Mouse (Mus musculus) lung, embryonic 14.5 days (tissue): ENCODE data around the gene Ccpg1os. TPM values are rescaled to one million over a fixed set of nuclear protein-coding genes. Genes with fewer than 3 reads are reported as not detected.
A peak's percentile ranks its signal among the peaks of the same experiment; 100 is the strongest.

Experiments
- ATAC-seq: fragments of 200-750 bp; cut with Nextera tagmentation; 2 replicates; pipeline ENCODE4 v1.8.0; 2017; ENCODE audit warnings: mild to moderate bottlenecking, moderate TSS enrichment, moderate library complexity; ENCODE audit not compliant: insufficient read depth
- DNase-seq: peaks from one replicate; pipeline ENCODE4 v3.0.0-alpha.2; 2015
- H3K27ac ChIP-seq: fragments of 300-500 bp; sonication (generic); 2 replicates; pipeline ENCODE4 v1.5.1; 2014; ENCODE audit warnings: low read depth, mild to moderate bottlenecking, moderate library complexity
- H3K27me3 ChIP-seq: fragments of 300-500 bp; sonication (generic); 2 replicates; pipeline ENCODE4 v1.6.1; 2014; ENCODE audit warnings: low read length, control low read depth; ENCODE audit not compliant: insufficient read depth
- H3K36me3 ChIP-seq: fragments of 300-500 bp; sonication (generic); 2 replicates; pipeline ENCODE4 v1.6.1; 2014; ENCODE audit warnings: control low read depth; ENCODE audit not compliant: insufficient read depth
- H3K4me1 ChIP-seq: fragments of 300-500 bp; sonication (generic); 2 replicates; pipeline ENCODE4 v1.6.1; 2014; ENCODE audit warnings: antibody characterized with exemption, control low read depth; ENCODE audit not compliant: insufficient read depth
- H3K4me2 ChIP-seq: fragments of 300-500 bp; sonication (generic); 2 replicates; pipeline ENCODE4 v1.6.1; 2014; ENCODE audit warnings: mild to moderate bottlenecking
- H3K4me3 ChIP-seq: fragments of 300-500 bp; sonication (generic); 2 replicates; pipeline ENCODE4 v1.5.1; 2014; ENCODE audit warnings: low read depth, low read length
- H3K9ac ChIP-seq: fragments of 300-500 bp; sonication (generic); 2 replicates; pipeline ENCODE4 v1.6.1; 2014
- H3K9me3 ChIP-seq: fragments of 300-500 bp; sonication (generic); 2 replicates; pipeline ENCODE4 v1.6.1; 2016; ENCODE audit warnings: low read depth, low read length, control low read depth
- CTCF ChIP-seq: IDR thresholded peaks from 2 replicates; pipeline ENCODE4 v1.5.1; 2016; ENCODE audit warnings: antibody characterized with exemption, low read depth
- WGBS: fragments of 180-500 bp; shearing (Covaris S2); extraction: QIAGEN DNeasy Blood & Tissue Kit; methylation state at CpG from one replicate; pipeline ENCODE4 v1.1.7; 2014; 5-methylcytosine and 5-hydroxymethylcytosine counted together
- polyA plus RNA-seq: library from polyadenylated mRNA; unstranded; fragments of >200 nt; fragmentation: Nextera tagmentation; extraction: Ambion mirVana; gene quantifications from 2 replicates; pipeline ENCODE4 v1.2.1, GENCODE M21; 2014

Gene Ccpg1os
- 9.8 and 14.5 TPM in 2 replicates for polyA plus RNA-seq

DNA sequence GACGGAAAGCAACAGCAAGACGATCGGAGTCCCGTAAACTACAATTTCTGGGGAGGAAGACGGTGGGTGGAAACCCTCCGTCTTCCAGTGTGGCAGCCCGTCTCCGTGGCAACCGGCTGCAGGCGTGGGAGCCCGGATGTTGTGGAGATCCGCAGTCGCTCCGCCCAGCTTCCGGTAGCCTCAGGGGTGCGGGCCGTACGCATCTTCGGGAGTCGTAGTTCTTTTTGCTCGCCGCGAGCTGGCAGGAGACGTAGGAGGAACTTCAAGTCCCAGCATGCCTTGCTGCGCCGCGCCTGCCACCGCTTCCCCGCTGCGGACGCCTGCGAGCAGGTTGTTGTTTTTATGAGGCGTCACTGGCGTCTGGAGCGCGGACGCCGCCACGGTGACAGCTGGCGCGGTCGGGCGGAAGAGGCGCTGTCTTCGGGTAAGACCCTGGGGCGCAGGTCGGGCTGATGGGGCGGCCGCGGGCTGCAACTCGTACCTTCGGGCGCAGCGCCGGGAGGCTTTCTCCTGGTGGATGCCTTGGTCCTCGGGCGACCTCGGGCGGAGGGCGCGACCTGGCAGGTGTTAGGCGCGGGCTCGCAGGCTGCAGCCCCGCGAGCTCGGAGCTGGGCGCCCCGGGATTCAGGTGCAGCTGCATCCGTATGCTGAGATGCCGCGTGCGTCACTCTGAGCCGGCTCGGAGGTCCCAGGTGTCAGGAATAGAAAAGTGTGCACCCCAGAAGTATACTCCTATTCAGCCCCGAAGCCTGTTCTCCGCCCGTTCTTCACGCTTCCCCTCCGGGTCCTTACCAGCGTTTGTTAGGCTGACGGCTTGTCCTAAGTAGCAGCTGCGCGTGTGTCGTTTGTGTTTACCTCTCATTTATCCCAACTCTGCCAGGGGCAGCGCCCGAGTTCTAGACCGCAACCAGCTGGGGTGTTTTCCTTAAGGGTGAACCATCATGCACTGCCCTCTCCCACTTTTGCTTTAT, at the start of gene Ccpg1os, which contains the start of gene Ccpg1:
Ccpg1os (minus strand) TSS at position 133 of the 971 bp plus-strand sequence.
Ccpg1 (plus strand) TSS at position 180 of the 971 bp plus-strand sequence.
- TF ChIP-seq CTCF: 0 out of 2 replicates have a peak, but pooled peaks have one; percentile 26
- under 1% methylated on average over 88 of the region's 88 CpGs for WGBS
- Histone ChIP-seq H3K9me3 (no peaks in the 10 kb centered on the region), H3K4me3 (peak within 1 kb of the TSS; percentile 86), H3K27ac (no peak within 1 kb of the TSS), H3K9ac (peak within 1 kb of the TSS; percentile 69), H3K4me1 (peaks cover 4% of the 10 kb centered on the region; the same call in 1 of the 2 replicates), H3K4me2 (peak within 1 kb of the TSS; percentile 90), H3K27me3 (no peaks in the 10 kb centered on the region), H3K36me3 (no peaks in the 10 kb centered on the region)
- peak; percentile 100 for ATAC-seq
- DNase-seq: peak; percentile 98

DNA sequence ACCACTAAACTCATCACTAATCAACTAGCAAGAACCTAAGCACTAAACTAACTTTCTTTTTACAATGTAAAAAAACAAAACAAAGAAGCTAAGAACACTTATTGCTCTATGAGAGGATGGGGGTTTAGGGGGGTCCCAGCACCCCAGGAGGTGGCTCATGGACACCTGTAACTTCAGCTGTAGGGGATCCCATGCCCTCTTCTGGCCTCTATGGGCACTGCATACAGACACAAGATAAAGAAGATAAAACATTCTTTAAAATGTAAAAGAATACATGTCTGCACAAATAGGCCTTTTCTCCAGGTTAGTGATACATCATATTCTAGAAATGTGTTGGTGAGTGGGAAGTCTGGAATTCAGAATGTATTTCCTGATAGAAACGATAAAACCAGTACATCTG, 48.2 kb upstream of the Ccpg1os start:
- DNase-seq (no peak), ATAC-seq (no peak)
- H3K27me3 ChIP-seq: no peaks in the 10 kb centered on the region
- peaks cover 32% of the 10 kb centered on the region; the same call in 1 of the 2 replicates for H3K36me3 ChIP-seq
- no peak overlapping the region for H3K27ac ChIP-seq
- H3K9ac ChIP-seq: no peak overlapping the region
- no peak overlapping the region for H3K4me3 ChIP-seq
- WGBS: 76% methylated on average over 1 of the region's 1 CpGs
- no peak overlapping the region for H3K4me2 ChIP-seq
- 0 out of 2 replicates have a peak, but pooled peaks have one; percentile 9 for TF ChIP-seq CTCF
- no peaks in the 10 kb centered on the region for H3K9me3 ChIP-seq
- no peaks in the 10 kb centered on the region for H3K4me1 ChIP-seq

DNA sequence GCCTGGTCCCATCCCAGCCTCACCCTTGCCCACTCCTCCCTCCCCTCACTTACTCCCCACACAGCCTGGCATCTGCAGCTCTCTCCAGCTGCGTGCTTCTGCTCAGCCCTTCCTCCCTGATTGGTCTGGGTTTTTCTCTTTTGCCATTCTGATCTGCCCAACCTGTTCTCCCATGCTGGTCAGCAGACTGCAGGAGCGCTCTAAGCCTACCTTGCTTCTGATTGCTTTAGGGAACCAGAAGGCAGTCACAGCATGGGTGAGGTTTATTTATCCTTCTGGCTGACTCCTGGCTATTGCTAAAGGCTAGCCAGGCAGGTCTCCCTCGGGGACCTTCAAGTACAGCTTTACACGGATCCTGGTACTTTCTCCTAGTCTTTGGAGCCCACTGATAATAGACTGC, 46.2 kb upstream of the Ccpg1os start:
- H3K4me3 ChIP-seq: no peak overlapping the region
- 65% methylated on average over 4 of the region's 4 CpGs for WGBS
- H3K9me3 ChIP-seq: no peaks in the 10 kb centered on the region
- no peak overlapping the region for H3K27ac ChIP-seq
- peaks cover 32% of the 10 kb centered on the region; the same call in 1 of the 2 replicates for H3K36me3 ChIP-seq
- no peak overlapping the region for H3K4me2 ChIP-seq
- H3K9ac ChIP-seq: no peak overlapping the region
- no peak for DNase-seq
- H3K27me3 ChIP-seq: no peaks in the 10 kb centered on the region
- TF ChIP-seq CTCF: no peak
- H3K4me1 ChIP-seq: no peaks in the 10 kb centered on the region
- ATAC-seq: no peak

DNA sequence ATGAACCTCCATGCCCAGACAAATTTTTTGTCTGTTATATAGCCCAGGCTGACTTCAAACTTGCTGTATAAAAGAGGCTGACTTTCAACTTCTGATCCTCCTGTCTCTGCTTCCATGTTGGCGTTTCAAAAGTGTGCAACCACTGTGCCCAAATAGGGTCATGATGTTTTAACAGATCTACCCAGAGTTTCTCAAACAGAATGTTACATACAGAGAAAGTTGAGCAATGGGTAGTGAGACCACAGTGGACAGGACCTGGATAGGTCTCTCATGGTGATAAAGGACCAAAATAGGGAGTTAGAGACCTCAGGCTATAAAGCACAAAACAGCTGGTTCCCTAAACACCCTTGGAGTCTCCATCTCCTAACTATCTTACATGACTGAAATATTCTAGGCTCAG, 45.3 kb upstream of the Ccpg1os start:
- no peak overlapping the region for H3K4me3 ChIP-seq
- H3K9me3 ChIP-seq: no peaks in the 10 kb centered on the region
- DNase-seq (no peak), ATAC-seq (no peak)
- no peaks in the 10 kb centered on the region for H3K27me3 ChIP-seq
- H3K4me1 ChIP-seq: no peaks in the 10 kb centered on the region
- H3K36me3 ChIP-seq: peaks cover 27% of the 10 kb centered on the region; the same call in 1 of the 2 replicates
- no peak overlapping the region for H3K9ac ChIP-seq
- no peak overlapping the region for H3K27ac ChIP-seq
- no peak for TF ChIP-seq CTCF
- H3K4me2 ChIP-seq: no peak overlapping the region
- WGBS: 95% methylated on average over 1 of the region's 1 CpGs

DNA sequence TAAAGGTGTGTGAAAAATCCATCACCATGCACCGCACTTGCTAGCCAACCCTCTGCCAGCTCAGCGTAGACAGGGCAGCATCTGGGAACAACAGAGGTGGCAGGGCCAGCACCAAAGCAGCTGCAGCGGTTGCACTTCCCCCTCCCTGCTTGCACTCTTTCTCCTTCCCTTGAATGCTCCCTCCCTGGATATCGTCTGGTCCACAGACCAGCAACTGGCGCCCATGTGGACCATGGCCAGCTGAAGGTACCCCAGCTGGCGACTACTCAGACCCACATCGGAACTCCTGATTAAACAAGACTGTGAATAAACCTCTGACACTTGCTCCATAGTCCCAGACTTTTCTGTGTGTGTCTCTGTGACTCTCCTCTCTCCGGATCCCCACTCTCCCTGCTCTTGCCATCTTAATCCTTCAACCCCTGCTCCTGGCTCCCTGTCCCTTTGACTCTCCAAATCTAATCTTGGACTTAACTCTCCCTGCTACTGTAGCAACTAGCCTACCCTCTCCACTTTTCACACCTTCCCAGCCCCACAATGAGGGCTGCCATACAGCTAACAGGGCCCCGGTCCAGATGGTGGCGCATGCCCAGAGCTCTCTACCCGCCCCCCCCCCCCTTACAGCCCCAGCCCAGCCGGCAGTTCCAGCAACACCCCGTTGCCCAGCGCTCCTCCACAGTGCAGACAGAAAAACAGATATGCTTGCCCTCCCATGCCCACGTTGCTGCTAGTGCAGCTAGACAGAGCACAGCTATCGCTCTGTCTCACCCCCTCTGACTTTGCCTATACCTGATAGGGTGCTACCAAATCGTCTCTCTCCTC, 40.8 kb upstream of the Ccpg1os start:
- Histone ChIP-seq H3K4me1 (no peaks in the 10 kb centered on the region), H3K36me3 (peaks cover 28% of the 10 kb centered on the region; the same call in 1 of the 2 replicates), H3K27me3 (no peaks in the 10 kb centered on the region), H3K9ac (no peak overlapping the region), H3K4me3 (no peak overlapping the region), H3K9me3 (no peaks in the 10 kb centered on the region), H3K27ac (no peak overlapping the region), H3K4me2 (peak overlapping the region; percentile 12; the same call in 1 of the 2 replicates)
- ATAC-seq (peak; percentile 49; the same call in 1 of the 2 replicates), DNase-seq (peak; percentile 27)
- TF ChIP-seq CTCF: no peak
- WGBS: 26% methylated on average over 17 of the region's 17 CpGs

DNA sequence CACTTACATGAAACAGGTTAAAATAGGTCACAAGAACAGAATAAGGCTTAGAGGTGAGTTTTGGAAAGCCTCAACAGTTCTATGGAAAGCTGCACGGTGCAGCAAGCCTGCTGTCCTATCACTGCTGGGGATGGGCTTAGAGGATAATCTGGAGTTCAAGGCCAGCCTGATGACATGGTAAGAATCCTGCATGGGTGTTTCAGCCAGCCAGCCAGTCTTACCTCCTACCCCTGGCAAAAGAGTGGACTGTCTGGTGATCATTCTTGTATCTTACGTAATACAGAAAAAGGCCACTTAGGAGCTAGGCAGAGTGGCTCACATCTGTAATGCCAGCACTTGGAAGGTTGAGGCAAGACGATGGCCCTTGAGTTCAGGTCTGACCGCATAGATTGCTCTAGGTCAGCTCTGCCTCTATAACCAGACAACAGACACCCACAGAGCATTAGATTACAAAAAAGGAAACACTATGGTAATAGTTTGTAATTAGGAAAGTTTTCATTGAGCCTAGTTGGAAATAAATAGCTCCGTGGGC, 35.5 kb upstream of the Ccpg1os start:
- WGBS: 92% methylated on average over 5 of the region's 5 CpGs
- Histone ChIP-seq H3K9me3 (no peaks in the 10 kb centered on the region), H3K4me2 (no peak overlapping the region), H3K27ac (no peak overlapping the region), H3K9ac (no peak overlapping the region), H3K27me3 (no peaks in the 10 kb centered on the region), H3K4me3 (no peak overlapping the region), H3K36me3 (peaks cover 57% of the 10 kb centered on the region), H3K4me1 (no peaks in the 10 kb centered on the region)
- no peak for ATAC-seq
- no peak for TF ChIP-seq CTCF
- DNase-seq: no peak
